23 mouse cellular contexts compared by ENCODE assay signal in genomic region chr14:62132353-62132816, GRCm38 (mm10).
DNase-seq lines count a peak whose midpoint lies in the region; ATAC-seq and TF ChIP-seq lines count a peak whose summit lies in the region.
"Had no signal": no experiment of that assay in that cellular context is flagged by ENCODE, and none has a peak within 500 bp of the region (broad histone marks: within the 10 kb centered on the region; RNA-seq: fewer than 3 reads in every experiment).

No protein-coding gene starts in this region.

- H3K4me3 ChIP-seq in lung, embryonic 14.5 days (ENCODE audit: low read depth, low read length), result no peak overlapping the region
- no peak overlapping the region for H3K4me3 ChIP-seq in lung, adult 2 months (replicated peaks; ENCODE audit: extremely low read depth, low read depth, low read length)
- H3K4me3 ChIP-seq: embryonic facial prominence, embryonic 15.5 days; erythroblast, embryonic 14.5 days; forebrain, embryonic 10.5 days; gastrocnemius, adult 2 months; hindbrain, embryonic 10.5 days had no signal

- intact Hi-C loops in heart, postnatal 25 days (cut with DNase I), result no loop called here

- peaks cover 5% of the 10 kb centered on the region; the same call in 1 of the 2 replicates for H3K9me3 ChIP-seq in lung, embryonic 14.5 days (ENCODE audit: low read depth, low read length)

- peak; percentile 30 for DNase-seq in heart, adult 11 months
- no peak for DNase-seq in heart, postnatal 25 days (ENCODE audit: low spot score)
- DNase-seq in lung, embryonic 14.5 days, result peak; percentile 72
- DNase-seq in lung, adult 2 months, result no peak
- DNase-seq in lung, postnatal 10 days, result peak; percentile 24
- no peak for DNase-seq in lung, postnatal 25 days (ENCODE audit: low spot score)
- DNase-seq in adipocyte (ENCODE audit: low spot score), result no peak
- DNase-seq: adrenal gland, adult 8-10 months; adrenal gland, postnatal 36 days; B cell, adult 2 months; cerebellum, adult 2 months; cerebellum, postnatal 10 days; embryo, embryonic 11 days; gastrocnemius, adult 2 months; gastrocnemius, postnatal 25 days; heart, postnatal 10 days had no signal

- no peak for TF ChIP-seq CTCF in lung, embryonic 14.5 days (IDR thresholded peaks at IDR 0.05; ENCODE audit: low read depth)
- no peak for TF ChIP-seq CTCF in lung, adult 2 months (IDR thresholded peaks at IDR 0.05; ENCODE audit: insufficient read depth, low read length)

- H3K4me2 ChIP-seq in lung, embryonic 14.5 days, result no peak overlapping the region
- H3K4me2 ChIP-seq: embryonic facial prominence, embryonic 15.5 days; hindbrain, embryonic 14.5 days had no signal

- 23% methylated on average over 8 of the region's 8 CpGs for WGBS in lung, embryonic 14.5 days
- WGBS in lung, adult 2 months, result 41% methylated on average over 8 of the region's 8 CpGs

- H3K27me3 ChIP-seq in lung, embryonic 14.5 days (ENCODE audit: insufficient read depth, low read length), result no peaks in the 10 kb centered on the region
- H3K27me3 ChIP-seq: embryonic facial prominence, embryonic 15.5 days had no signal

- H3K4me1 ChIP-seq in lung, embryonic 14.5 days (ENCODE audit: insufficient read depth), result no peaks in the 10 kb centered on the region
- no peaks in the 10 kb centered on the region for H3K4me1 ChIP-seq in lung, adult 2 months (ENCODE audit: control insufficient read depth, insufficient read depth, low read length)
- H3K4me1 ChIP-seq: embryonic facial prominence, embryonic 15.5 days; hindbrain, embryonic 10.5 days had no signal

- TF ChIP-seq POLR2A in lung, adult 2 months (IDR thresholded peaks at IDR 0.05; ENCODE audit: borderline replicate concordance, extremely low read depth, low read depth, low read length), result no peak

- H3K36me3 ChIP-seq in lung, embryonic 14.5 days (ENCODE audit: insufficient read depth), result no peaks in the 10 kb centered on the region
- H3K36me3 ChIP-seq: embryonic facial prominence, embryonic 15.5 days; forebrain, embryonic 10.5 days; hindbrain, embryonic 10.5 days had no signal

- no peak overlapping the region for H3K9ac ChIP-seq in lung, embryonic 14.5 days
- H3K9ac ChIP-seq: embryonic facial prominence, embryonic 15.5 days; hindbrain, embryonic 14.5 days had no signal

- ATAC-seq in lung, embryonic 14.5 days (ENCODE audit: insufficient read depth), result peak; percentile 75
- ATAC-seq: CD4-positive, CD25-positive, alpha-beta regulatory T cell, adult 4 months; forebrain, embryonic 14.5 days had no signal

- H3K27ac ChIP-seq in lung, embryonic 14.5 days (ENCODE audit: low read depth), result peak overlapping the region; percentile 42; the same call in 1 of the 2 replicates
- H3K27ac ChIP-seq: embryonic facial prominence, embryonic 15.5 days; forebrain, embryonic 10.5 days; gastrocnemius, adult 2 months; hindbrain, embryonic 10.5 days; hindbrain, embryonic 14.5 days had no signal

Comparison
In these comparisons a context has a peak if more than half of its experiments do, and no peak if none do; other contexts are left out.
1. DNase-seq: peak in heart, adult 11 months (single experiment), lung, embryonic 14.5 days (single experiment) and lung, postnatal 10 days (single experiment); none in heart, postnatal 25 days (single experiment), lung, adult 2 months (single experiment), lung, postnatal 25 days (single experiment) and adipocyte (single experiment).